Mouse (Mus musculus): ENCODE results near the gene Serpinh1.

GRCm38 (mm10) chr7:99386811-99387210 is 33.8 kb upstream of the Serpinh1 start:
- no peak for TF ChIP-seq POLR2A (IDR thresholded peaks at IDR 0.05; ENCODE audit: extremely low read depth, insufficient read depth, low read length)
- no peak for TF ChIP-seq CTCF (IDR thresholded peaks at IDR 0.05; ENCODE audit: low read depth, low read length)

Data from liver, adult 2 months (tissue).